Mouse (Mus musculus): ENCODE measurements around the gene Lrrc23. TPM values are rescaled to one million over a fixed set of nuclear protein-coding genes. Genes with fewer than 3 reads are reported as not detected.
"Not testable (repeated sequence)": the region's sequence is repeated elsewhere in the genome, so short reads cannot be mapped to it uniquely, and the experiment has no call there.

Lrrc23 gene
- total RNA-seq, 2 experiments from 2014 or later: 0.51 to 1.0 TPM

GRCm38 (mm10) chr6:124808358-124809012 is 29.0 kb upstream of the Lrrc23 start, which contains the start of gene Spsb2:
TSS of gene Spsb2 (plus strand) at chr6:124808661.
- peak; percentile 79 to 82 for DNase-seq
- intact Hi-C loops (cut with DNase I): loop anchor here (5.0 kb wide), 1 partner anchor 51 kb away; the partner anchor contains the start of genes Atn1 and Gm45234

GRCm38 (mm10) chr6:124807986-124808357 is 28.4 kb upstream of the Lrrc23 start:
- intact Hi-C loops (cut with DNase I): loop anchor here (5.0 kb wide), 1 partner anchor 51 kb away; the partner anchor contains the start of genes Atn1 and Gm45234
- DNase-seq: no peak

- intact Hi-C loops (cut with DNase I): loop anchor here (5.0 kb wide), 1 partner anchor 50 kb away; the partner anchor contains the start of genes Atn1 and Gm45234
- no peak for DNase-seq
These were observed 27.8 kb upstream of the Lrrc23 start for GRCm38 (mm10) chr6:124807366-124807765.

- intact Hi-C loops (cut with DNase I): loop anchor here (5.0 kb wide), 1 partner anchor 49 kb away; the partner anchor contains the start of genes Atn1 and Gm45234
- DNase-seq: no peak
These were observed 27.1 kb upstream of the Lrrc23 start for GRCm38 (mm10) chr6:124806446-124807140.

GRCm38 (mm10) chr6:124805341-124806321 is 26.1 kb upstream of the Lrrc23 start:
- intact Hi-C loops (cut with DNase I): loop anchor here (5.0 kb wide), 1 partner anchor 48 kb away; the partner anchor contains the start of genes Atn1 and Gm45234
- peak; percentile 94 for DNase-seq

- no peak for DNase-seq
- intact Hi-C loops (cut with DNase I): loop anchor here (1.0 kb wide), 1 partner anchor 8 kb away; no protein-coding TSS in a partner anchor
These were observed 24.8 kb upstream of the Lrrc23 start for GRCm38 (mm10) chr6:124804341-124804740.

- intact Hi-C loops (cut with DNase I): loop anchor here (1.0 kb wide), 1 partner anchor 7 kb away; no protein-coding TSS in a partner anchor
- not testable (repeated sequence) for DNase-seq
These were observed 24.2 kb upstream of the Lrrc23 start for GRCm38 (mm10) chr6:124803691-124804090.

GRCm38 (mm10) chr6:124803061-124803460 is 23.5 kb upstream of the Lrrc23 start:
- intact Hi-C loops (cut with DNase I): no loop called here
- no peak for DNase-seq

GRCm38 (mm10) chr6:124802400-124802799 is 22.9 kb upstream of the Lrrc23 start:
- DNase-seq; intact Hi-C loops (cut with DNase I): not testable (repeated sequence)

- no peak for DNase-seq
- intact Hi-C loops (cut with DNase I): loop anchor here (1.0 kb wide), 1 partner anchor 8 kb away; no protein-coding TSS in a partner anchor
These were observed 16.7 kb upstream of the Lrrc23 start for GRCm38 (mm10) chr6:124796200-124796599.

- no peak for DNase-seq
- intact Hi-C loops (cut with DNase I): loop anchor here (1.0 kb wide), 1 partner anchor 9 kb away; no protein-coding TSS in a partner anchor
These were observed 16.3 kb upstream of the Lrrc23 start for GRCm38 (mm10) chr6:124795781-124796180.

GRCm38 (mm10) chr6:124791911-124792310 is 12.4 kb upstream of the Lrrc23 start:
- intact Hi-C loops (cut with DNase I): no loop called here

GRCm38 (mm10) chr6:124790121-124790520 is 10.6 kb upstream of the Lrrc23 start:
- intact Hi-C loops (cut with DNase I): no loop called here
- DNase-seq: no peak

More at GRCm38 (mm10) chr6:124791911-124792310, 12.4 kb upstream of the Lrrc23 start:
- no peak for DNase-seq

GRCm38 (mm10) chr6:124789519-124789918 is 10.0 kb upstream of the Lrrc23 start:
- DNase-seq: no peak
- intact Hi-C loops (cut with DNase I): no loop called here

GRCm38 (mm10) chr6:124787722-124788121 is 8.2 kb upstream of the Lrrc23 start:
- intact Hi-C loops (cut with DNase I): no loop called here
- DNase-seq: no peak

GRCm38 (mm10) chr6:124786756-124787420 is 7.4 kb upstream of the Lrrc23 start:
- DNase-seq: no peak
- intact Hi-C loops (cut with DNase I): no loop called here

- intact Hi-C loops (cut with DNase I): no loop called here
- peak in 1 of 2 experiments; percentile 43 for DNase-seq
These were observed 2.9 kb upstream of the Lrrc23 start for GRCm38 (mm10) chr6:124782436-124782835.

- intact Hi-C loops (cut with DNase I): no loop called here
- DNase-seq: no peak
These were observed 1.4 kb upstream of the Lrrc23 start for GRCm38 (mm10) chr6:124780917-124781316.

GRCm38 (mm10) chr6:124779984-124780416 is 473 bp upstream of the Lrrc23 start:
- intact Hi-C loops (cut with DNase I): no loop called here
- DNase-seq: no peak
